Mouse (Mus musculus): ENCODE measurements around the gene Osgep.
"Not testable (repeated sequence)": the region's sequence is repeated elsewhere in the genome, so short reads cannot be mapped to it uniquely, and the experiment has no call there.

DNA sequence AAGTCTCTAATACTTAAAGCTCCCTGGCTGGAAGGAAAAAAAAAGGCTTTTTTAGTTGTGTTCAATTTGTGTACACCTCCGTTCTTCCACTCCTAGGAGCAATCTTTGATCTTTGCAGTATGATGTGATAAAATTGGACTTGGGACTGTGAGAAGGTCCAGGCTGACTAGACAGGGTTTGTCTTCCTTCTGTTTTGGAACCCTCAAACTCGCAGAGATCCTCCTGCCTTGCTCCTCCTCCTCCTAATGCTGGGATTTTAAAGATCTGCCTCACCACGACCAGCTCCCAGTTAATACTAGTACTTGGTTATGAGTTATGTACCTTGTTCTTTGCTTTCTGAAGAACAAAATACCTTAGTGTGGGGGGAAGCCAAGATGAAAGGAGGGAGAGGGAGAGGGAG lies 20.8 kb upstream of the Osgep start:
- TF ChIP-seq POLR2A (IDR thresholded peaks at IDR 0.05; ENCODE audit: control insufficient read depth, low read depth, low read length); CTCF (IDR thresholded peaks at IDR 0.05; ENCODE audit: control insufficient read depth, insufficient read depth, insufficient replicate concordance, low read depth, low read length): not testable (repeated sequence)

Data from testis, adult 2 months (tissue).